Mouse (Mus musculus): ENCODE measurements around the gene Pla2g2f. TPM values are rescaled to one million over a fixed set of nuclear protein-coding genes. Genes with fewer than 3 reads are reported as not detected.

The Pla2g2f gene
- total and polyA plus RNA-seq, 3 experiments: 0.11 TPM; not detected in 2

DNA sequence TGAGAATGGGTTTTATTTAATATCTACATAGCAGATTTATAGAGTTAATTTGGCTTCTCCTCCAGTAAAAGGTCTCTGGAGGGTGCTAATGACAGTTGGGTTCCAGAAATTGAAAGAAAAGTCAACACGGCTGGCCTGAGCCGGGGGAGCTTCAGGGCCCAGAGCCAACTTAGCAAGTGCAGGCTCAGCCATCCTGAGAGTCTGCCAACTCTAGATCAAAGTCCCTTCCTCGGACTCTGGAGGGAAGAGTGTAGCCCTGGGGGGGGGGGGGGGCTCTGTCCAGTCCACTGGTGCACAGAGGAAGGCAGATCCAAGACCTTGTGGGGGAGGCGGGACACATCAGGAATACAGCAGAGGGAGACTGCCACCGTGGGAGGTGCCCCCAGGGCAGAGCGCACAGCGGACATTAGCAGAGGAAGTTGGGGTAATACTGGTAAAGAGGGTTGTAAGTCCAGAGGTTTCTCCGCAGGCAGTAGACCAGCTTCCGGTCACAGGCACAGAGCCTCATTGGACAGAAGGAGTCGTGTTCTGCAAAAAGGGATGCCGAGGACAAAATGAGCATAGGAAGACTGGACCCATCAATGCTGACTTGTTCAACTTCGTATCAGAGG is 42.8 kb upstream of the Pla2g2f start:
- TF ChIP-seq CTCF (IDR thresholded peaks at IDR 0.05; ENCODE audit: low read depth, low read length) (no peak), GATA2 (IDR thresholded peaks at IDR 0.05; ENCODE audit: borderline replicate concordance, low read depth, low read length) (no peak), GATA1 (IDR thresholded peaks at IDR 0.05; ENCODE audit: borderline replicate concordance, low read length) (no peak), TAL1 (conservative IDR thresholded peaks at IDR 0.05; ENCODE audit: low read depth, low read length) (no peak), POLR2AphosphoS5 (IDR thresholded peaks at IDR 0.05; ENCODE audit: insufficient replicate concordance, low read depth, low read length) (no peak)
- Histone ChIP-seq H3K27me3 (ENCODE audit: insufficient read depth, low read length) (no peaks in the 10 kb centered on the region), H3K9me3 (replicated peaks) (peaks cover 33% of the 10 kb centered on the region), H3K4me1 (ENCODE audit: insufficient read depth, low read depth, low read length) (peaks cover 3% of the 10 kb centered on the region; the same call in 1 of the 2 replicates), H3K4me3 (ENCODE audit: low read depth, low read length) (no peak overlapping the region), H3K36me3 (replicated peaks) (peaks cover 25% of the 10 kb centered on the region)
- ATAC-seq (ENCODE audit: extremely low read depth, insufficient number of reproducible peaks, low FRiP score, poor library complexity, severe bottlenecking) (no peak), DNase-seq (ENCODE audit: low spot score) (no peak)

DNA sequence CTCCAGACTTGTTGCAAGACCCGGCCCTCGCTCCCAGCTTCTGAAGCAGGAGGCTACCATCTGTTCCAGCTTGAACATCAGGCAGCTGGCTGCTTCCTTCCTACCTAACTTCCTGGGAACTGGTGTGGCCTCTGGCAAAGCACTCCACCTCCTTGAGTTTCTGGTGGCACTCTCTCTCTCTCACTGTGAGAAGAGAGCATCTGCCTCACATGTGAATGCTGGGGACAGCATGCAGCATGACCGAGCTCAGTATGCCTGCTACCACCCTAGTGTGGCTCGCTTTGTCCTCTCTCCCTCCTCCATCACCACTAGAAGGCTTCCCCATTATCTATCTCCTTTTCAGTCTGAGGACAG is 39.8 kb upstream of the Pla2g2f start:
- ATAC-seq (ENCODE audit: extremely low read depth, insufficient number of reproducible peaks, low FRiP score, poor library complexity, severe bottlenecking) (no peak; the same call in 1 of the 2 replicates), DNase-seq (ENCODE audit: low spot score) (no peak)
- Histone ChIP-seq H3K27me3 (ENCODE audit: insufficient read depth, low read length) (no peaks in the 10 kb centered on the region), H3K4me3 (ENCODE audit: low read depth, low read length) (no peak overlapping the region), H3K36me3 (replicated peaks) (peaks cover 14% of the 10 kb centered on the region), H3K4me1 (ENCODE audit: insufficient read depth, low read depth, low read length) (peaks cover 3% of the 10 kb centered on the region; the same call in 1 of the 2 replicates), H3K9me3 (replicated peaks) (peaks cover 34% of the 10 kb centered on the region)
- TF ChIP-seq TAL1 (conservative IDR thresholded peaks at IDR 0.05; ENCODE audit: low read depth, low read length) (no peak), POLR2AphosphoS5 (IDR thresholded peaks at IDR 0.05; ENCODE audit: insufficient replicate concordance, low read depth, low read length) (no peak), GATA2 (IDR thresholded peaks at IDR 0.05; ENCODE audit: borderline replicate concordance, low read depth, low read length) (no peak), CTCF (IDR thresholded peaks at IDR 0.05; ENCODE audit: low read depth, low read length) (no peak), GATA1 (IDR thresholded peaks at IDR 0.05; ENCODE audit: borderline replicate concordance, low read length) (no peak)

DNA sequence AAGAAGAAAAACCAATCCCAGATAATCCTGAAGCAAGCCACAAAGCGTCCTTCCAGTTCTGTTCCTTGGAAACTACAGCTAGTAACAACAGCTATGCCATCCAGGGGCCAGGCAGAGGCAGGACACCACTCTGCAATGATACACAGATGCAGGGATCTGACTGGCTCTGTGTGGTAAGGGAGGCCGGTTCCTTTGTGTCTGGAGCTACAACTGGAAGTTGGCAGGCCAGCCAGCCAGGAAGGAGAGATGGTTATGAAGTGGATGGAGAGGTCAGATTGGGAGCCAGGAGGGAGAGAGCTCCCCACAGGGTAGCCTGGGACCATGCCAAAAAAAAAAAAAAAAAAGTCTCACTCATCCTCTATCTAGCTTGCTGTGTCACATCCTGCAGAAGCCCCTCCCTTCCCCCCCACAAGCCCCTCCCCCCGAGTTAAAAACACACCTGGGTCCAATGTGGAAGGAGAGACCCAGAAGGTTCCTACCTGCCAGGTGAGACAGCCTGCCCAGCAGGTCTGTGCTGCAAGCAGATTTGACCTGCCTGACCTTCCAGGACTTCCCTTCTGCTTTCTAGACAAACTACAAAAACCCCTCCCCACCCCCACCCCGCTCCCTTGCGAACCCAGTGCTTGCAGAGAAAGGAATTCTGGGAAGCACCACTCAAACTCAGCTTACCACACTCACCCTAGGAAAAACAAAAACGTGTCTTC is 39.2 kb upstream of the Pla2g2f start:
- Histone ChIP-seq H3K36me3 (replicated peaks) (peaks cover 11% of the 10 kb centered on the region), H3K27me3 (ENCODE audit: insufficient read depth, low read length) (no peaks in the 10 kb centered on the region), H3K4me3 (ENCODE audit: low read depth, low read length) (no peak overlapping the region), H3K9me3 (replicated peaks) (peaks cover 39% of the 10 kb centered on the region), H3K4me1 (ENCODE audit: insufficient read depth, low read depth, low read length) (peaks cover 3% of the 10 kb centered on the region; the same call in 1 of the 2 replicates)
- DNase-seq (ENCODE audit: low spot score) (no peak), ATAC-seq (ENCODE audit: extremely low read depth, insufficient number of reproducible peaks, low FRiP score, poor library complexity, severe bottlenecking) (no peak)
- TF ChIP-seq CTCF (IDR thresholded peaks at IDR 0.05; ENCODE audit: low read depth, low read length) (no peak), GATA2 (IDR thresholded peaks at IDR 0.05; ENCODE audit: borderline replicate concordance, low read depth, low read length) (no peak), TAL1 (conservative IDR thresholded peaks at IDR 0.05; ENCODE audit: low read depth, low read length) (no peak), POLR2AphosphoS5 (IDR thresholded peaks at IDR 0.05; ENCODE audit: insufficient replicate concordance, low read depth, low read length) (no peak)

DNA sequence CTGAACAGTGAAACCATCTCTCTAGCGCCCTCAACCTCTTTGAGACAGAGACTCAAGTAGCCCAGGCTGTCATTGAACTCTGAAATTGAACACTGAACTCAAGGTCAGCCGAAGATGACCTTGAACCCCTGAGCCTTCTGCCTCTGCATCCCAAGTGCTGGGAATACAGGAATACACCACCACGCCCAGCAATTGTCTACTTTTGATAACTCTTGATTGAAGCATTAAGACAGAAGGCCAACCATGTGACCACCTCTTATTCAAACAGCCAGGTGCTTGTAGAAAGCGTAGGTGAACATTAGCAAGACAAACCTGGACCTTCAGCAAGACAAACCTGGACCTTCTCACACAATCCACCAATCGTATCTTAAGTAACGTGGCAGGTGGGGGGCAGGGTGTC is 36.9 kb upstream of the Pla2g2f start:
- peaks cover 40% of the 10 kb centered on the region for H3K9me3 ChIP-seq (replicated peaks)
- H3K4me1 ChIP-seq (ENCODE audit: insufficient read depth, low read depth, low read length): peaks cover 3% of the 10 kb centered on the region; the same call in 1 of the 2 replicates
- TF ChIP-seq CTCF (IDR thresholded peaks at IDR 0.05; ENCODE audit: low read depth, low read length) (no peak), POLR2AphosphoS5 (IDR thresholded peaks at IDR 0.05; ENCODE audit: insufficient replicate concordance, low read depth, low read length) (no peak), GATA1 (IDR thresholded peaks at IDR 0.05; ENCODE audit: borderline replicate concordance, low read length) (no peak), GATA2 (IDR thresholded peaks at IDR 0.05; ENCODE audit: borderline replicate concordance, low read depth, low read length) (no peak), TAL1 (conservative IDR thresholded peaks at IDR 0.05; ENCODE audit: low read depth, low read length) (no peak)
- DNase-seq (ENCODE audit: low spot score) (no peak), ATAC-seq (ENCODE audit: extremely low read depth, insufficient number of reproducible peaks, low FRiP score, poor library complexity, severe bottlenecking) (no peak)
- no peaks in the 10 kb centered on the region for H3K27me3 ChIP-seq (ENCODE audit: insufficient read depth, low read length)
- H3K36me3 ChIP-seq (replicated peaks): no peaks in the 10 kb centered on the region
- H3K4me3 ChIP-seq (ENCODE audit: low read depth, low read length): no peak overlapping the region

DNA sequence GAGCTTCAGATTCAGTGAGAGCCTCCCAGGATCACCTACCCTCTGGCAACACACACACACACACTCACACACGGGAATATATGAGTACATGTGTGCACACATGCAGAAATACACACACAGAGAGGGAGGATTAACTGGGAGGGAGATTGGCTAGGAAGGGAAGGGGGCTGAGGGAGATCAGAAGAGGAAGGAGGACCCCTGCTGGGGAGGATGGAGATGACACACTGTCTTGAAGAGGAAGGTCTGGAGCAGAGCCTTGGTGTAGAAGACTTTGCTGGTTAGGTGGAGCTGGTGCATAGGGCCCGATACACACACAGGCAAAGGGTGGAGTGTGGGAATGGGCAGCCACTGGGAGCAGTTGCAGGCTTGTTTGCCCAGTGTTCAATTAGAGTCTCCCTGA is 35.9 kb upstream of the Pla2g2f start:
- H3K4me1 ChIP-seq (ENCODE audit: insufficient read depth, low read depth, low read length): peaks cover 3% of the 10 kb centered on the region; the same call in 1 of the 2 replicates
- H3K36me3 ChIP-seq (replicated peaks): no peaks in the 10 kb centered on the region
- DNase-seq (ENCODE audit: low spot score) (no peak), ATAC-seq (ENCODE audit: extremely low read depth, insufficient number of reproducible peaks, low FRiP score, poor library complexity, severe bottlenecking) (no peak)
- no peak for TF ChIP-seq CTCF (IDR thresholded peaks at IDR 0.05; ENCODE audit: low read depth, low read length)
- TF ChIP-seq TAL1 (conservative IDR thresholded peaks at IDR 0.05; ENCODE audit: low read depth, low read length): no peak
- no peak for TF ChIP-seq GATA1 (IDR thresholded peaks at IDR 0.05; ENCODE audit: borderline replicate concordance, low read length)
- no peak for TF ChIP-seq POLR2AphosphoS5 (IDR thresholded peaks at IDR 0.05; ENCODE audit: insufficient replicate concordance, low read depth, low read length)
- no peak for TF ChIP-seq GATA2 (IDR thresholded peaks at IDR 0.05; ENCODE audit: borderline replicate concordance, low read depth, low read length)
- H3K27me3 ChIP-seq (ENCODE audit: insufficient read depth, low read length): no peaks in the 10 kb centered on the region
- no peak overlapping the region for H3K4me3 ChIP-seq (ENCODE audit: low read depth, low read length)
- H3K9me3 ChIP-seq (replicated peaks): peaks cover 38% of the 10 kb centered on the region

DNA sequence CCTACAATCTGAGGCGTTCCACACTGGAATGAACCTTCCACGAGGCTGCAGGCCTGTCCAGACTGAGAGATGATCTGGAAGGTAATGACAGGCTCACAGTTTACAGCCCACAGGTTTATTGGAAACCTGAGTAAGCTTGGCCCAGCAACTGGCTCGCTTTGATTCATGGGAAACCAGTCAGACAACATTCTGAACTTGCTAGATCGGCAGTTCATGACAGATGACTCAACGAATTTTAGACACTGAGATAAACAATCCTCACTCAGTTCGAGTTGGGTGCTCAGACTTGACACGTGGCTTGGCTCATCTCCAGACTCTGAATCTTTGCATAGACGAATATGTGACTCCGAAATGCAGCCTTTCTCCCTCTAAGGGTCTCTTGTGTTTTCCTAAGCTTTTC is 35.2 kb upstream of the Pla2g2f start:
- Histone ChIP-seq H3K36me3 (replicated peaks) (no peaks in the 10 kb centered on the region), H3K9me3 (replicated peaks) (peaks cover 38% of the 10 kb centered on the region), H3K27me3 (ENCODE audit: insufficient read depth, low read length) (no peaks in the 10 kb centered on the region), H3K4me1 (ENCODE audit: insufficient read depth, low read depth, low read length) (peaks cover 3% of the 10 kb centered on the region; the same call in 1 of the 2 replicates), H3K4me3 (ENCODE audit: low read depth, low read length) (no peak overlapping the region)
- TF ChIP-seq CTCF (IDR thresholded peaks at IDR 0.05; ENCODE audit: low read depth, low read length): no peak
- TF ChIP-seq GATA1 (IDR thresholded peaks at IDR 0.05; ENCODE audit: borderline replicate concordance, low read length): no peak
- TF ChIP-seq TAL1 (conservative IDR thresholded peaks at IDR 0.05; ENCODE audit: low read depth, low read length): no peak
- TF ChIP-seq POLR2AphosphoS5 (IDR thresholded peaks at IDR 0.05; ENCODE audit: insufficient replicate concordance, low read depth, low read length): no peak
- TF ChIP-seq GATA2 (IDR thresholded peaks at IDR 0.05; ENCODE audit: borderline replicate concordance, low read depth, low read length): no peak
- DNase-seq (ENCODE audit: low spot score) (no peak), ATAC-seq (ENCODE audit: extremely low read depth, insufficient number of reproducible peaks, low FRiP score, poor library complexity, severe bottlenecking) (no peak)

Data from G1E (cell line).